Mouse (Mus musculus) forebrain, embryonic 15.5 days (tissue): ENCODE data around the gene Mrpl36. TPM values are rescaled to one million over a fixed set of nuclear protein-coding genes. Genes with fewer than 3 reads are reported as not detected.

Experiments used
- ATAC-seq: fragments of 200-750 bp; cut with Nextera tagmentation; replicated peaks from 2 replicates; pipeline ENCODE4 v1.8.0; 2017; ENCODE audit warnings: mild to moderate bottlenecking, moderate TSS enrichment, moderate library complexity
- H3K27ac ChIP-seq: fragments of 300-500 bp; sonication (generic); replicated peaks from 2 replicates; pipeline ENCODE4 v1.5.1; 2015; ENCODE audit warnings: mild to moderate bottlenecking, inconsistent platforms
- H3K27me3 ChIP-seq: fragments of 300-500 bp; sonication (generic); 2 replicates; pipeline ENCODE4 v1.6.1; 2015; ENCODE audit warnings: inconsistent platforms
- H3K36me3 ChIP-seq: fragments of 300-500 bp; sonication (generic); 2 replicates; pipeline ENCODE4 v1.6.1; 2015; ENCODE audit warnings: mild to moderate bottlenecking, inconsistent platforms
- H3K4me1 ChIP-seq: fragments of 300-500 bp; sonication (generic); 2 replicates; pipeline ENCODE4 v1.6.1; 2015; ENCODE audit warnings: inconsistent platforms
- H3K4me2 ChIP-seq: fragments of 300-500 bp; sonication (generic); replicated peaks from 2 replicates; pipeline ENCODE4 v1.6.1; 2015; ENCODE audit warnings: mild to moderate bottlenecking, inconsistent platforms
- H3K4me3 ChIP-seq: fragments of 300-500 bp; sonication (generic); 2 replicates; pipeline ENCODE4 v1.5.1; 2015; ENCODE audit warnings: mild to moderate bottlenecking, inconsistent platforms
- H3K9ac ChIP-seq: fragments of 300-500 bp; sonication (generic); replicated peaks from 2 replicates; pipeline ENCODE4 v1.6.1; 2015; ENCODE audit warnings: mild to moderate bottlenecking, inconsistent platforms
- H3K9me3 ChIP-seq: fragments of 300-500 bp; sonication (generic); 2 replicates; pipeline ENCODE4 v1.6.1; 2016; ENCODE audit warnings: inconsistent platforms
- WGBS: fragments of 180-500 bp; shearing (Covaris S2); methylation state at CpG from one replicate; pipeline ENCODE4 v1.1.7; 2015; ENCODE audit warnings: mixed read lengths; 5-methylcytosine and 5-hydroxymethylcytosine counted together
- polyA plus RNA-seq: library from polyadenylated mRNA; unstranded; fragments of >200 nt; fragmentation: Nextera tagmentation; extraction: Ambion mirVana; gene quantifications from 2 replicates; pipeline ENCODE4 v1.2.1, GENCODE M21; 2015

Mrpl36 gene
- 91.0 and 99.8 TPM in 2 replicates for polyA plus RNA-seq

- Histone ChIP-seq H3K36me3 (peaks cover 20% of the 10 kb centered on the region), H3K4me2 (peak within 1 kb of the TSS; percentile 61), H3K4me1 (peaks cover 29% of the 10 kb centered on the region), H3K9me3 (no peaks in the 10 kb centered on the region), H3K9ac (peak within 1 kb of the TSS; percentile 73), H3K4me3 (peak within 1 kb of the TSS; percentile 90), H3K27me3 (no peaks in the 10 kb centered on the region), H3K27ac (peak within 1 kb of the TSS; percentile 60)
- 2% methylated on average over 45 of the region's 45 CpGs for WGBS
- peak; percentile 83 for ATAC-seq
Observed at GRCm38 (mm10) chr13:73327827-73328698, at the start of gene Mrpl36, which contains the start of gene Ndufs6. Gene Mrpl36, plus strand, starts transcription at chr13:73328513. Gene Ndufs6, minus strand, starts transcription at chr13:73328542.

- H3K4me1 ChIP-seq, result no peaks in the 10 kb centered on the region
- no peak for ATAC-seq
- H3K9ac ChIP-seq, result no peak overlapping the region
- no peak overlapping the region for H3K4me3 ChIP-seq
- no peaks in the 10 kb centered on the region for H3K9me3 ChIP-seq
- no peak overlapping the region for H3K27ac ChIP-seq
- H3K27me3 ChIP-seq, result peaks cover 5% of the 10 kb centered on the region; the same call in 1 of the 2 replicates
- H3K36me3 ChIP-seq, result no peaks in the 10 kb centered on the region
- 86% methylated on average over 1 of the region's 1 CpGs for WGBS
- H3K4me2 ChIP-seq, result no peak overlapping the region
Observed at GRCm38 (mm10) chr13:73279196-73279595, 49.1 kb upstream of the Mrpl36 start.

DNA sequence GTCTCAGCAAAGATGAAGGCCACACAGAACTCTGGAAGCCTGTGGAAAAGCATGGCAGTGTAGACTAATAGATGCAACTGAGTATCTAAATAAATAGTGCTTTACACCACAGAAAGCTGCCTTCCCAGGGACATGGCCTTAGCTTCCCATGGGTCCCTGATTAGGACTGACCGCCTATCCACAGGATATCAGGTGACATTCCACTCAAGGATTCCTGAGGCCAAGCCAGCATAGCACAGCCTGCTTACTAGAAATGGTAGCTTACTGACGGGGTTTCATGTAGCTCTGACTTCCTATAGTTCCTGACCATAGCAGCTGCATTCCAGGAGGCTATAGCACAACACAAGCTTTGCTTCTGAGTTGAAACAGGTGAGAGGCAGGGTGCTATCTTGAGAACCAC, 45.9 kb upstream of the Mrpl36 start:
- WGBS, result 87% methylated on average over 2 of the region's 2 CpGs
- H3K27me3 ChIP-seq, result no peaks in the 10 kb centered on the region
- no peak overlapping the region for H3K27ac ChIP-seq
- no peaks in the 10 kb centered on the region for H3K36me3 ChIP-seq
- ATAC-seq, result no peak
- no peak overlapping the region for H3K4me3 ChIP-seq
- H3K4me1 ChIP-seq, result no peaks in the 10 kb centered on the region
- H3K9ac ChIP-seq, result no peak overlapping the region
- no peaks in the 10 kb centered on the region for H3K9me3 ChIP-seq
- no peak overlapping the region for H3K4me2 ChIP-seq

DNA sequence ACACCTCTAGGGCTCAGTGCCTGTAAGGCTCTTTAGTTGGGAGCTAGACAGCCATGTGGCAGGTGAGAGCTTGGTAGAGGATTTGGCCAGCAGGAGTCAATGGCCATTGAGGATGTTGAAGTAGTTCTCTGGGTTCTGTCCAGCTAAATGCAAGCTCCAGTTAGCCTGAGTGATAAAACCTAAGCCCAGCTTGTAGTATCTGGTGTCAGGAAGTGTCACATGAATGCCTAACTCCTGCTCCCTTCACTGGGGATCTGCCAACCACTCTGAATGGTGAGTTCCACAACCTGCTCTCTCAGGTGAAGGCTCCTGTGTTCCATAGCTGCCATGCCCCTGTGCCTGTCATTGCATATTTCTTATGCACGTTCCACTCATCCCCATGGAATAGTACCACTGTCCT, 44.8 kb upstream of the Mrpl36 start:
- Histone ChIP-seq H3K9ac (no peak overlapping the region), H3K4me3 (no peak overlapping the region), H3K4me1 (no peaks in the 10 kb centered on the region), H3K9me3 (no peaks in the 10 kb centered on the region), H3K36me3 (no peaks in the 10 kb centered on the region), H3K27me3 (no peaks in the 10 kb centered on the region), H3K4me2 (no peak overlapping the region), H3K27ac (no peak overlapping the region)
- no peak for ATAC-seq
- WGBS, result 86% methylated on average over 1 of the region's 1 CpGs

- Histone ChIP-seq H3K27ac (no peak overlapping the region), H3K36me3 (no peaks in the 10 kb centered on the region), H3K4me3 (no peak overlapping the region), H3K9me3 (no peaks in the 10 kb centered on the region), H3K27me3 (no peaks in the 10 kb centered on the region), H3K4me1 (no peaks in the 10 kb centered on the region), H3K4me2 (no peak overlapping the region), H3K9ac (no peak overlapping the region)
- 92% methylated on average over 6 of the region's 6 CpGs for WGBS
- no peak for ATAC-seq
Observed at GRCm38 (mm10) chr13:73290206-73290605, 38.1 kb upstream of the Mrpl36 start.

- no peak overlapping the region for H3K9ac ChIP-seq
- H3K4me3 ChIP-seq, result no peak overlapping the region
- WGBS, result 36% methylated on average over 2 of the region's 2 CpGs
- H3K27me3 ChIP-seq, result no peaks in the 10 kb centered on the region
- H3K36me3 ChIP-seq, result no peaks in the 10 kb centered on the region
- no peak overlapping the region for H3K27ac ChIP-seq
- no peaks in the 10 kb centered on the region for H3K9me3 ChIP-seq
- H3K4me2 ChIP-seq, result no peak overlapping the region
- ATAC-seq, result no peak
- no peaks in the 10 kb centered on the region for H3K4me1 ChIP-seq
Observed at GRCm38 (mm10) chr13:73291102-73291501, 37.2 kb upstream of the Mrpl36 start.

DNA sequence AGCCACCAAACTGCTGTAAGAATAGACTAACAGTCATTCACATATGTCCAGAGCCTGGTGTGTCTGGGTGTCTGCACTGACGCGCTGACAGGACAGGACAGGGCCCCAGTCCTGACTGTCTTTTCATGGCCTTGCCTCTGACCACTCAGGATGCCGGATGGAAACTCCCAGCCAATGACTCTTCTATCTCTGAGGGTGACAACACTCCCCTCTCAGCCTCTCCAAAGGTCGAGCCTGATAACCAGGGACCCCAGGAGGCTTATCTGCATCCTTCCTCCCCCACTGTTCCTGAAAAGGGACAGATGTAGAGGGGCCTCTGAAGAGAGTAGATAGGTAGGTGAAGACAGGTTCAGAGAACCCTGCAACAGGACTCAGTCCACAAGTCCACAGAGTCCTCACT, 29.6 kb upstream of the Mrpl36 start:
- no peaks in the 10 kb centered on the region for H3K9me3 ChIP-seq
- WGBS, result 78% methylated on average over 4 of the region's 4 CpGs

GRCm38 (mm10) chr13:73299322-73299721, 29.0 kb upstream of the Mrpl36 start:
- Histone ChIP-seq H3K4me2 (no peak overlapping the region), H3K4me1 (no peaks in the 10 kb centered on the region), H3K9ac (no peak overlapping the region), H3K4me3 (no peak overlapping the region), H3K27me3 (no peaks in the 10 kb centered on the region), H3K36me3 (no peaks in the 10 kb centered on the region), H3K9me3 (no peaks in the 10 kb centered on the region), H3K27ac (no peak overlapping the region)
- ATAC-seq, result no peak
- 80% methylated on average over 5 of the region's 5 CpGs for WGBS

More for the DNA sequence above, 29.6 kb upstream of the Mrpl36 start:
- no peaks in the 10 kb centered on the region for H3K27me3 ChIP-seq
- ATAC-seq, result no peak
- H3K4me2 ChIP-seq, result no peak overlapping the region
- H3K4me1 ChIP-seq, result no peaks in the 10 kb centered on the region
- no peak overlapping the region for H3K9ac ChIP-seq
- no peak overlapping the region for H3K4me3 ChIP-seq
- H3K36me3 ChIP-seq, result no peaks in the 10 kb centered on the region
- no peak overlapping the region for H3K27ac ChIP-seq

DNA sequence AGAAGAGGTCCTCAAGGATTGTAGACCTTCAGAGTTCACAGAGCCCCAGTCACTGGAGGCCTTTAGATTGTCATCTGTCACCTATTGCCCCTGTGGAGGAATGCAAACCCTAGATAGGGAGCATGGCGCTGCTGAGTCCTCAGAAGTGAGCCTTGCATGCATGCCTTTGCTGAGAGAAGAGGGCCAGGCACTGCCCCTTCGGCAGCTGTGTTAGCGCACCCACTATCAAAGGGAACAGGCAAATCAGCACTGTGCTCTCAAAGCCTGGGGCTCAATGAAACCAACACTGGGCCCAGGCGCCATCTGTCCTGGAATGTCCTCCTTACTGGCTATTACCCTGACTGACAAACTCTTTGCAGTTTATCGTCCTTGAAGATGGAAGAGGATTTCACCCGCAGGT, 23.6 kb upstream of the Mrpl36 start:
- no peak overlapping the region for H3K4me2 ChIP-seq
- no peaks in the 10 kb centered on the region for H3K27me3 ChIP-seq
- H3K36me3 ChIP-seq, result no peaks in the 10 kb centered on the region
- 53% methylated on average over 6 of the region's 6 CpGs for WGBS
- H3K9me3 ChIP-seq, result no peaks in the 10 kb centered on the region
- no peak overlapping the region for H3K27ac ChIP-seq
- ATAC-seq, result no peak
- no peak overlapping the region for H3K4me3 ChIP-seq
- no peak overlapping the region for H3K9ac ChIP-seq
- H3K4me1 ChIP-seq, result peaks cover 8% of the 10 kb centered on the region; the same call in 1 of the 2 replicates

DNA sequence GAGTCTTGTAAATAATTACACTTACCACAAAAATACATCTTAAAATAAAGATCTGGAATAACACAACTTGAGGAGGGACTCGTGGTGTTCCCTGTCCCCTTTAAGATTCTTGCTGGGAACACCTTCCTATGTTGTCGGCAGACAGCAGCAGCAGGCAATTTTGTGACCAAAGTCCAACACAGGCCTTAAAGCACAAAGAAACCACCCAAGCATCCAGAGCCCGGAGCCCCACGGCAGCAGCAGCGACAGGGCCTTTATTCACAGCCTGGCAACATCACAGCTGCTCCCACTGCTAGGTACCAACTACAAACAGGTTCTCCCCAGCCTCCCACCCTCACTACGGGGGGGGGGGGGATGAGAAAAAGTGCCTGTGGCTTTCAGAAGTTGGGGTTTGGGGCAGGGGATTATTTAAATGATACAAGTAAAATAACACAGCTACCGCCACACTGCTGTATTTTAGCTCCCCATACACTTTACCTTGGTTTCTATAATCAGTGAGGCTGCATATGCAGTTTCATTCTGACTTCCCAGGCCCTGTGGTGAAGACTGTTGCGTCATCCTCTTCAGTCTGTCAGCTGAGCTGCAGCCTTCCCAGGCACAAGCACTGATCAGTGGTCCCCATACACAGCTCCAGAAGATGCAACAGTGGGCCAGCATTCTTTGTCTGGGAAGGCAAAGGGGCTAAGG, 22.8 kb upstream of the Mrpl36 start:
- Histone ChIP-seq H3K27me3 (no peaks in the 10 kb centered on the region), H3K4me1 (peaks cover 8% of the 10 kb centered on the region; the same call in 1 of the 2 replicates), H3K27ac (no peak overlapping the region), H3K9me3 (no peaks in the 10 kb centered on the region), H3K9ac (no peak overlapping the region), H3K4me3 (no peak overlapping the region), H3K4me2 (no peak overlapping the region), H3K36me3 (no peaks in the 10 kb centered on the region)
- no peak; the same call in 1 of the 2 replicates for ATAC-seq
- 16% methylated on average over 8 of the region's 8 CpGs for WGBS

- no peak overlapping the region for H3K4me2 ChIP-seq
- no peak overlapping the region for H3K9ac ChIP-seq
- H3K27ac ChIP-seq, result no peak overlapping the region
- H3K4me3 ChIP-seq, result no peak overlapping the region
- no peaks in the 10 kb centered on the region for H3K27me3 ChIP-seq
- H3K36me3 ChIP-seq, result no peaks in the 10 kb centered on the region
- H3K4me1 ChIP-seq, result peaks cover 8% of the 10 kb centered on the region; the same call in 1 of the 2 replicates
- no peak for ATAC-seq
- 12% methylated on average over 4 of the region's 4 CpGs for WGBS
- no peaks in the 10 kb centered on the region for H3K9me3 ChIP-seq
Observed at GRCm38 (mm10) chr13:73306085-73306410, 22.3 kb upstream of the Mrpl36 start.

- H3K9me3 ChIP-seq, result no peaks in the 10 kb centered on the region
- no peak for ATAC-seq
- 35% methylated on average over 4 of the region's 4 CpGs for WGBS
- peaks cover 8% of the 10 kb centered on the region; the same call in 1 of the 2 replicates for H3K4me1 ChIP-seq
- H3K27ac ChIP-seq, result no peak overlapping the region
- no peak overlapping the region for H3K4me3 ChIP-seq
- H3K27me3 ChIP-seq, result no peaks in the 10 kb centered on the region
- no peak overlapping the region for H3K4me2 ChIP-seq
- no peaks in the 10 kb centered on the region for H3K36me3 ChIP-seq
- H3K9ac ChIP-seq, result no peak overlapping the region
Observed at GRCm38 (mm10) chr13:73306430-73306829, 21.9 kb upstream of the Mrpl36 start.
